Mouse (Mus musculus): ENCODE measurements around the gene Golgb1. TPM values are rescaled to one million over a fixed set of nuclear protein-coding genes. Genes with fewer than 3 reads are reported as not detected.

Golgb1 gene
- polyA plus RNA-seq, 1 experiment, result 41.5 TPM

GRCm38 (mm10) chr16:36955106-36955505, 80.2 kb downstream of the Golgb1 start:
- TF ChIP-seq POLR2A (IDR thresholded peaks at IDR 0.05; ENCODE audit: borderline replicate concordance, low read depth, low read length) (no peak), CTCF (IDR thresholded peaks at IDR 0.05; ENCODE audit: low read depth, low read length) (no peak)
- Histone ChIP-seq H3K27ac (ENCODE audit: insufficient read depth, low read depth, low read length) (no peak overlapping the region), H3K4me3 (ENCODE audit: insufficient read depth, low read length) (no peak overlapping the region), H3K4me1 (ENCODE audit: control insufficient read depth, insufficient read depth, low read length) (no peaks in the 10 kb centered on the region)

GRCm38 (mm10) chr16:36963415-36963814, 88.5 kb downstream of the Golgb1 start:
- no peak overlapping the region for H3K27ac ChIP-seq (ENCODE audit: insufficient read depth, low read depth, low read length)
- no peak for TF ChIP-seq CTCF (IDR thresholded peaks at IDR 0.05; ENCODE audit: low read depth, low read length)
- TF ChIP-seq POLR2A (IDR thresholded peaks at IDR 0.05; ENCODE audit: borderline replicate concordance, low read depth, low read length), result no peak
- H3K4me1 ChIP-seq (ENCODE audit: control insufficient read depth, insufficient read depth, low read length), result no peaks in the 10 kb centered on the region
- H3K4me3 ChIP-seq (ENCODE audit: insufficient read depth, low read length), result no peak overlapping the region

- Histone ChIP-seq H3K4me1 (ENCODE audit: control insufficient read depth, insufficient read depth, low read length) (peaks cover 2% of the 10 kb centered on the region; the same call in 1 of the 2 replicates), H3K4me3 (ENCODE audit: insufficient read depth, low read length) (no peak overlapping the region), H3K27ac (ENCODE audit: insufficient read depth, low read depth, low read length) (no peak overlapping the region)
- TF ChIP-seq POLR2A (IDR thresholded peaks at IDR 0.05; ENCODE audit: borderline replicate concordance, low read depth, low read length) (no peak), CTCF (IDR thresholded peaks at IDR 0.05; ENCODE audit: low read depth, low read length) (no peak)
Measured at GRCm38 (mm10) chr16:36979127-36979526, 104.2 kb downstream of the Golgb1 start.

Other genes starting within 250 kb of the Golgb1 start
- 29.1 and 31.7 TPM in 2 replicates for gene Cd86, start 209.1 kb upstream of the Golgb1 start, polyA plus RNA-seq (2012; ENCODE audit: insufficient read depth, insufficient read length, missing spikeins)
- not detected in 2 replicates for gene Ildr1, start 181.2 kb upstream of the Golgb1 start, polyA plus RNA-seq (2012; ENCODE audit: insufficient read depth, insufficient read length, missing spikeins)
- 12.0 and 15.3 TPM in 2 replicates for gene Slc15a2, start 90.2 kb upstream of the Golgb1 start, polyA plus RNA-seq (2012; ENCODE audit: insufficient read depth, insufficient read length, missing spikeins)
- gene Iqcb1, start 46.8 kb upstream of the Golgb1 start, polyA plus RNA-seq (2012; ENCODE audit: insufficient read depth, insufficient read length, missing spikeins), result 6.9 and 7.6 TPM in 2 replicates
- gene Eaf2, start 137 bp upstream of the Golgb1 start, polyA plus RNA-seq (2012; ENCODE audit: insufficient read depth, insufficient read length, missing spikeins), result 1.3 TPM in 1 of 2 replicates, not detected in the other
- 349 and 368 TPM in 2 replicates for gene Hcls1, start 59.8 kb downstream of the Golgb1 start, polyA plus RNA-seq (2012; ENCODE audit: insufficient read depth, insufficient read length, missing spikeins)
- 0.19 TPM in 1 of 2 replicates, not detected in the other for gene Fbxo40, start 115.3 kb downstream of the Golgb1 start, polyA plus RNA-seq (2012; ENCODE audit: insufficient read depth, insufficient read length, missing spikeins)
- 4.9 and 8.2 TPM in 2 replicates for gene Polq, start 136.6 kb downstream of the Golgb1 start, polyA plus RNA-seq (2012; ENCODE audit: insufficient read depth, insufficient read length, missing spikeins)